ENCODE assay signal across 8 mouse cellular contexts in genomic region chr5:92434571-92434985, GRCm38 (mm10). TPM values are rescaled to one million over a fixed set of nuclear protein-coding genes. Genes with fewer than 3 reads are reported as not detected.
DNase-seq lines count a peak whose midpoint lies in the region; ATAC-seq and TF ChIP-seq lines count a peak whose summit lies in the region.

No protein-coding gene starts in this region.

- under 1% methylated on average over 37 of the region's 39 CpGs for WGBS in heart, adult 2 months
- 1% methylated on average over 39 of the region's 39 CpGs for WGBS in embryonic facial prominence, embryonic 10.5 days
- 0% methylated on average over 35 of the region's 39 CpGs for WGBS in intestine, embryonic 15.5 days
- 0% methylated on average over 39 of the region's 39 CpGs for WGBS in midbrain, embryonic 10.5 days

- no peaks in the 10 kb centered on the region for H3K9me3 ChIP-seq in embryonic facial prominence, embryonic 10.5 days
- H3K9me3 ChIP-seq in intestine, embryonic 15.5 days = no peaks in the 10 kb centered on the region
- no peaks in the 10 kb centered on the region for H3K9me3 ChIP-seq in midbrain, embryonic 10.5 days (replicated peaks)

- no peak for TF ChIP-seq CTCF in heart, adult 2 months (IDR thresholded peaks at IDR 0.05)
- TF ChIP-seq CTCF in C2C12 (IDR thresholded peaks at IDR 0.05; ENCODE audit: control insufficient read depth, insufficient read depth, insufficient read length) = no peak

- H3K27me3 ChIP-seq in heart, adult 2 months (ENCODE audit: control insufficient read depth, insufficient read depth, low read length) = no peaks in the 10 kb centered on the region
- no peaks in the 10 kb centered on the region for H3K27me3 ChIP-seq in C2C12 (ENCODE audit: control insufficient read depth, insufficient read depth, insufficient read length)
- H3K27me3 ChIP-seq in embryonic facial prominence, embryonic 10.5 days (replicated peaks; ENCODE audit: low read depth, poor library complexity, severe bottlenecking) = no peaks in the 10 kb centered on the region
- H3K27me3 ChIP-seq in intestine, embryonic 15.5 days (replicated peaks) = no peaks in the 10 kb centered on the region
- H3K27me3 ChIP-seq in midbrain, embryonic 10.5 days (ENCODE audit: low read depth, poor library complexity, severe bottlenecking) = no peaks in the 10 kb centered on the region

- H3K79me3 ChIP-seq in C2C12 (ENCODE audit: low read depth) = peaks cover 41% of the 10 kb centered on the region

- intact Hi-C loops in heart, adult 2 months (cut with DNase I) = loop anchor here (2.0 kb wide), 1 partner anchor 70 kb away; no protein-coding TSS in a partner anchor
- intact Hi-C loops in heart, postnatal 36 days (cut with DNase I) = loop anchor here (2.0 kb wide), 1 partner anchor 70 kb away; no protein-coding TSS in a partner anchor

- peak overlapping the region; percentile 62 for H3K4me2 ChIP-seq in intestine, embryonic 15.5 days (replicated peaks)

- peaks cover 3% of the 10 kb centered on the region; the same call in 1 of the 2 replicates for H3K79me2 ChIP-seq in heart, adult 2 months (replicated peaks; ENCODE audit: control insufficient read depth, insufficient read depth, low read length)
- peaks cover 54% of the 10 kb centered on the region for H3K79me2 ChIP-seq in C2C12 (ENCODE audit: control insufficient read depth, insufficient read depth)

- H3K4me1 ChIP-seq in heart, adult 2 months (ENCODE audit: control insufficient read depth, insufficient read depth, low read length) = peaks cover 2% of the 10 kb centered on the region; the same call in 1 of the 2 replicates
- peaks cover 17% of the 10 kb centered on the region for H3K4me1 ChIP-seq in embryonic facial prominence, embryonic 10.5 days
- 0 out of 2 replicates have a peak, but pooled peaks cover 4% of the 10 kb centered on the region for H3K4me1 ChIP-seq in intestine, embryonic 15.5 days (replicated peaks)
- H3K4me1 ChIP-seq in midbrain, embryonic 10.5 days = peaks cover 20% of the 10 kb centered on the region

- peak overlapping the region; percentile 63 for H3K4me3 ChIP-seq in heart, adult 2 months
- H3K4me3 ChIP-seq in C2C12 (ENCODE audit: insufficient read depth, poor library complexity, severe bottlenecking) = peak overlapping the region; percentile 87
- H3K4me3 ChIP-seq in embryonic facial prominence, embryonic 10.5 days = peak overlapping the region; percentile 100
- H3K4me3 ChIP-seq in intestine, embryonic 15.5 days (replicated peaks) = peak overlapping the region; percentile 92
- H3K4me3 ChIP-seq in midbrain, embryonic 10.5 days = peak overlapping the region; percentile 99

- no peak for DNase-seq in heart, adult 2 months
- DNase-seq in heart, postnatal 36 days = no peak
- no peak for DNase-seq in embryonic facial prominence, embryonic 10.5 days (ENCODE audit: low spot score)
- no peak for DNase-seq in midbrain, embryonic 10.5 days (ENCODE audit: low spot score)
- DNase-seq in adrenal gland, adult 2 months = no peak
- DNase-seq in B cell, adult 2 months = no peak

- no peaks in the 10 kb centered on the region; the same call in 1 of the 2 replicates for H3K36me3 ChIP-seq in heart, adult 2 months (ENCODE audit: control insufficient read depth, insufficient read depth, low read length)
- H3K36me3 ChIP-seq in C2C12 (ENCODE audit: control insufficient read depth, insufficient read depth) = peaks cover 12% of the 10 kb centered on the region
- peaks cover 9% of the 10 kb centered on the region for H3K36me3 ChIP-seq in embryonic facial prominence, embryonic 10.5 days (replicated peaks)
- H3K36me3 ChIP-seq in intestine, embryonic 15.5 days = no peaks in the 10 kb centered on the region
- H3K36me3 ChIP-seq in midbrain, embryonic 10.5 days = peaks cover 12% of the 10 kb centered on the region

- peak; percentile 86 for ATAC-seq in intestine, embryonic 15.5 days

- H3K27ac ChIP-seq in heart, adult 2 months = peak overlapping the region; percentile 90
- H3K27ac ChIP-seq in embryonic facial prominence, embryonic 10.5 days (replicated peaks) = peak overlapping the region; percentile 97
- peak overlapping the region; percentile 90 for H3K27ac ChIP-seq in intestine, embryonic 15.5 days
- peak overlapping the region; percentile 98 for H3K27ac ChIP-seq in midbrain, embryonic 10.5 days (replicated peaks)

- peak overlapping the region; percentile 87 for H3K9ac ChIP-seq in heart, adult 2 months (ENCODE audit: low read depth, low read length)
- peak overlapping the region; percentile 91 for H3K9ac ChIP-seq in intestine, embryonic 15.5 days

- peak overlapping the region; percentile 77 for H3ac ChIP-seq in C2C12 (ENCODE audit: control insufficient read depth, insufficient read length, low read depth)

- no peak for TF ChIP-seq EP300 in heart, adult 2 months (IDR thresholded peaks at IDR 0.05; ENCODE audit: insufficient read depth, low read depth, low read length)

- no peak for TF ChIP-seq POLR2A in heart, adult 2 months (IDR thresholded peaks at IDR 0.05; ENCODE audit: insufficient read depth, low read depth, low read length)

TF ChIP-seq in C2C12, 6 proteins besides CTCF, POLR2A, EP300 and RAD21:
- TF ChIP-seq USF1 (IDR thresholded peaks at IDR 0.05; ENCODE audit: low read depth) (no peak), FOSL1 (IDR thresholded peaks at IDR 0.05; ENCODE audit: insufficient read depth, low read length, poor library complexity, severe bottlenecking) (no peak), MYOG (IDR thresholded peaks at IDR 0.05; ENCODE audit: control insufficient read depth, extremely low read depth, insufficient read length) (no peak)

RNA-seq across cellular contexts. Expression of gene Nup54, which starts 0.4 kb away (rescaled TPM):
- total RNA-seq in heart, adult 2 months (2021) = 10 to 100 TPM; 14.5 to 20.9 TPM
- polyA plus RNA-seq in heart, adult 2 months (2012; rRNA removed) = 11.1 and 19.9 TPM in 2 replicates
- total RNA-seq in heart, postnatal 36 days (2021) = 10 to 100 TPM; 15.9 to 17.1 TPM
- 13.4 TPM for polyA plus RNA-seq in C2C12 (2012; fragmentation: generic; extraction: Trizol)
- 72.6 and 76.2 TPM in 2 replicates for polyA plus RNA-seq in embryonic facial prominence, embryonic 10.5 days (2016; fragmentation: Nextera tagmentation; extraction: Ambion mirVana)
- 51.1 and 55.5 TPM in 2 replicates for polyA plus RNA-seq in intestine, embryonic 15.5 days (2015; fragmentation: Nextera tagmentation; extraction: Ambion mirVana)
- polyA plus RNA-seq in midbrain, embryonic 10.5 days (2016; fragmentation: Nextera tagmentation; extraction: Ambion mirVana) = 63.4 and 70.0 TPM in 2 replicates
- 10 to 100 TPM; 27.3 to 29.3 TPM for total RNA-seq in adrenal gland, adult 2 months (2021)
- polyA plus RNA-seq in adrenal gland, adult 2 months (2012; rRNA removed) = 4.5 and 7.0 TPM in 2 replicates
